Mouse (Mus musculus) MEL (cell line): ENCODE results near the gene 1700029H14Rik. TPM values are rescaled to one million over a fixed set of nuclear protein-coding genes. Genes with fewer than 3 reads are reported as not detected.

Source experiments
- DNase-seq: peaks from one replicate; pipeline ENCODE4 v3.0.0; 2011; ENCODE audit warnings: low read depth, low spot score
- H3K27ac ChIP-seq: 2 replicates; pipeline ENCODE4 v1.5.1; 2012; ENCODE audit warnings: low read depth, mild to moderate bottlenecking, control low read depth, low read length, moderate library complexity; ENCODE audit not compliant: control insufficient read depth
- H3K27me3 ChIP-seq, 2 experiments: fragments of 150-350 bp in 1 of 2; sonication (generic) in 1 of 2; 2 replicates each; pipeline ENCODE4 v1.6.1; 2012; ENCODE audit warnings: low read length in 2 of 2, mild to moderate bottlenecking in 2 of 2, improper control_type of control experiment in 1 of 2, moderate library complexity in 1 of 2; ENCODE audit not compliant: insufficient read depth in 2 of 2, control insufficient read depth in 1 of 2
- H3K36me3 ChIP-seq, 2 experiments: 2 replicates each; pipeline ENCODE4 v1.6.1; 2012 to 2014; ENCODE audit warnings: low read length in 2 of 2, improper control_type of control experiment in 1 of 2, inconsistent platforms in 1 of 2, mild to moderate bottlenecking in 1 of 2; ENCODE audit not compliant: insufficient read depth in 2 of 2, control insufficient read depth in 1 of 2
- H3K4me1 ChIP-seq, 2 experiments: fragments of 150-350 bp in 1 of 2; sonication (generic) in 1 of 2; 2 replicates each; pipeline ENCODE4 v1.6.1; 2012; ENCODE audit warnings: low read length in 2 of 2, improper control_type of control experiment in 1 of 2, mild to moderate bottlenecking in 1 of 2; ENCODE audit not compliant: insufficient read depth in 2 of 2, control insufficient read depth in 1 of 2
- H3K4me3 ChIP-seq, 2 experiments: fragments of 150-350 bp in 1 of 2; sonication (generic) in 1 of 2; 2 replicates each; pipeline ENCODE4 v1.5.1; 2012; ENCODE audit warnings: low read depth in 2 of 2, low read length in 2 of 2, mild to moderate bottlenecking in 2 of 2, moderate library complexity in 2 of 2, control low read depth in 1 of 2, improper control_type of control experiment in 1 of 2; ENCODE audit not compliant: control insufficient read depth in 1 of 2, insufficient read depth in 1 of 2
- H3K79me2 ChIP-seq: 2 replicates; pipeline ENCODE4 v1.6.1; 2012; ENCODE audit warnings: mild to moderate bottlenecking, low read length, moderate library complexity; ENCODE audit not compliant: control insufficient read depth, poor library complexity, insufficient read depth
- H3K9ac ChIP-seq: 2 replicates; pipeline ENCODE4 v1.6.1; 2012; ENCODE audit warnings: low read depth, mild to moderate bottlenecking, control low read depth, low read length, moderate library complexity; ENCODE audit not compliant: control insufficient read depth, poor library complexity, severe bottlenecking
- H3K9me3 ChIP-seq: fragments of 150-350 bp; sonication (generic); replicated peaks from 2 replicates; pipeline ENCODE4 v1.6.1; 2012; ENCODE audit warnings: mild to moderate bottlenecking, low read length, improper control_type of control experiment, moderate library complexity; ENCODE audit not compliant: insufficient read depth
- CHD1 ChIP-seq: IDR thresholded peaks from 2 replicates; pipeline ENCODE4 v1.6.1; 2012; ENCODE audit warnings: low read depth, mild to moderate bottlenecking, inconsistent platforms, low read length, improper control_type of control experiment
- ELF1 ChIP-seq: IDR thresholded peaks from 2 replicates; pipeline ENCODE4 v1.6.1; 2014; ENCODE audit warnings: low read depth, mild to moderate bottlenecking, inconsistent platforms, low read length, improper control_type of control experiment, moderate library complexity
- GATA1 ChIP-seq: IDR thresholded peaks from 2 replicates; pipeline ENCODE4 v1.6.1; 2011; ENCODE audit warnings: low read depth, low read length, improper control_type of control experiment
- KAT2A ChIP-seq: conservative IDR thresholded peaks from 2 replicates; pipeline ENCODE4 v1.6.1; 2012; ENCODE audit warnings: low read depth, low read length, improper control_type of control experiment, inconsistent platforms
- MAX ChIP-seq: IDR thresholded peaks from 2 replicates; pipeline ENCODE4 v1.6.1; 2011; ENCODE audit warnings: low read length, improper control_type of control experiment
- MAZ ChIP-seq: IDR thresholded peaks from 2 replicates; pipeline ENCODE4 v1.6.1; 2012; ENCODE audit warnings: low read depth, mild to moderate bottlenecking, inconsistent platforms, low read length, improper control_type of control experiment
- NRF1 ChIP-seq: IDR thresholded peaks from 2 replicates; pipeline ENCODE4 v1.6.1; 2014; ENCODE audit warnings: low read depth, mild to moderate bottlenecking, inconsistent platforms, low read length, improper control_type of control experiment, moderate library complexity; ENCODE audit not compliant: poor library complexity, insufficient read depth, severe bottlenecking
- POLR2AphosphoS2 ChIP-seq: IDR thresholded peaks from 2 replicates; pipeline ENCODE4 v1.6.1; 2011; ENCODE audit warnings: low read length, improper control_type of control experiment
- RAD21 ChIP-seq: IDR thresholded peaks from 2 replicates; pipeline ENCODE4 v1.6.1; 2011; ENCODE audit warnings: mild to moderate bottlenecking, low read depth, low read length, improper control_type of control experiment
- RCOR1 ChIP-seq: IDR thresholded peaks from 2 replicates; pipeline ENCODE4 v1.6.1; 2012; ENCODE audit warnings: low read depth, mild to moderate bottlenecking, inconsistent platforms, low read length, improper control_type of control experiment
- TCF12 ChIP-seq: IDR thresholded peaks from 2 replicates; pipeline ENCODE4 v1.6.1; 2014; ENCODE audit warnings: low read depth, mild to moderate bottlenecking, inconsistent platforms, low read length, improper control_type of control experiment, moderate library complexity
- UBTF ChIP-seq: IDR thresholded peaks from 2 replicates; pipeline ENCODE4 v1.6.1; 2012; ENCODE audit warnings: low read depth, mild to moderate bottlenecking, inconsistent platforms, low read length, improper control_type of control experiment, moderate library complexity, borderline replicate concordance; ENCODE audit not compliant: insufficient read depth
- USF2 ChIP-seq, 2 experiments: IDR thresholded peaks; 2 replicates each; pipeline ENCODE4 v1.6.1; 2011 to 2012; ENCODE audit warnings: improper control_type of control experiment in 2 of 2, low read length in 2 of 2, borderline replicate concordance in 1 of 2, inconsistent platforms in 1 of 2, low read depth in 1 of 2, mild to moderate bottlenecking in 1 of 2; ENCODE audit not compliant: insufficient read depth in 1 of 2
- ZNF384 ChIP-seq: IDR thresholded peaks from 2 replicates; pipeline ENCODE4 v1.6.1; 2012; ENCODE audit warnings: low read depth, mild to moderate bottlenecking, inconsistent platforms, low read length, improper control_type of control experiment
- polyA plus RNA-seq, 2 experiments: library from polyadenylated mRNA; stranded (reverse) in 1 of 2; unstranded in 1 of 2; fragments of >175 nt in 1 of 2; fragments of >200 nt in 1 of 2; gene quantifications; 2 replicates each; pipeline versions ENCODE4 v1.2.1 to v1.2.4; 2012; ENCODE audit warnings: low replicate concordance in 2 of 2, low read depth in 1 of 2; ENCODE audit not compliant: insufficient read length in 2 of 2, insufficient read depth in 1 of 2, missing spikeins in 1 of 2
- total RNA-seq: library from RNA; depleted of rRNA; stranded (reverse); fragments of 300-350 nt; gene quantifications from 2 replicates; pipeline ENCODE4 v1.2.3, GENCODE M21; 2012

Gene 1700029H14Rik
- total and polyA plus RNA-seq, 3 experiments: 0.06 TPM; not detected in 2

GRCm38 (mm10) chr8:13529011-13529840, 33.0 kb downstream of the 1700029H14Rik start:
- H3K27ac ChIP-seq: no peak overlapping the region
- H3K4me3 ChIP-seq: no peak overlapping the region
- peaks cover 0 to 14% of the 10 kb centered on the region in 2 experiments; a peak in 2 of 4 replicates for H3K36me3 ChIP-seq
- no peaks in the 10 kb centered on the region for H3K9me3 ChIP-seq
- no peaks in the 10 kb centered on the region for H3K27me3 ChIP-seq
- TF ChIP-seq MAZ (no peak), GATA1 (no peak)
- TF ChIP-seq, all 39 proteins: peak for 0
- peaks cover 9 to 26% of the 10 kb centered on the region in 2 experiments for H3K4me1 ChIP-seq
- H3K9ac ChIP-seq: no peak overlapping the region
- H3K79me2 ChIP-seq: no peaks in the 10 kb centered on the region
- no peak for DNase-seq

- Histone ChIP-seq H3K4me1 (peaks cover 5 to 6% of the 10 kb centered on the region in 2 experiments; a peak in 3 of 4 replicates), H3K9me3 (no peaks in the 10 kb centered on the region), H3K79me2 (no peaks in the 10 kb centered on the region), H3K27ac (no peak overlapping the region), H3K9ac (no peak overlapping the region), H3K36me3 (peaks cover 0 to 5% of the 10 kb centered on the region in 2 experiments; a peak in 2 of 4 replicates), H3K27me3 (peaks cover 1 to 2% of the 10 kb centered on the region in 2 experiments; a peak in 3 of 4 replicates), H3K4me3 (no peak overlapping the region)
- no peak for DNase-seq
- no peak for TF ChIP-seq MAX
- TF ChIP-seq NRF1: no peak
- no peak for TF ChIP-seq ELF1
- no peak for TF ChIP-seq RAD21
- TF ChIP-seq CHD1: no peak
- TF ChIP-seq KAT2A: no peak
- TF ChIP-seq RCOR1: no peak
- TF ChIP-seq UBTF: no peak
- TF ChIP-seq TCF12: no peak
- TF ChIP-seq POLR2AphosphoS2: no peak
- TF ChIP-seq ZNF384: no peak
- TF ChIP-seq USF2 (IDR thresholded peaks at IDR 0.05; ENCODE audit: borderline replicate concordance in 1 of 2, insufficient read depth in 1 of 2, low read depth in 1 of 2, low read length in 2 of 2): no peak
Observed at GRCm38 (mm10) chr8:13521392-13521791, 40.9 kb downstream of the 1700029H14Rik start.
